Mouse (Mus musculus) liver, embryonic 13.5 days (tissue): Measurements from ENCODE around the gene Smtn. TPM values are rescaled to one million over a fixed set of nuclear protein-coding genes. Genes with fewer than 3 reads are reported as not detected.

Experiments
- ATAC-seq: fragments of 200-750 bp; cut with Nextera tagmentation; 2 replicates; pipeline ENCODE4 v1.8.0; 2017; ENCODE audit warnings: low read depth, mild to moderate bottlenecking, moderate number of reproducible peaks, moderate library complexity
- DNase-seq: peaks from one replicate; pipeline ENCODE4 v3.0.0; 2022
- H3K27ac ChIP-seq: fragments of 300-500 bp; sonication (generic); 2 replicates; pipeline ENCODE4 v1.5.1; 2015; ENCODE audit warnings: moderate library complexity, mild to moderate bottlenecking, inconsistent platforms
- H3K27me3 ChIP-seq: fragments of 300-500 bp; sonication (generic); 2 replicates; pipeline ENCODE4 v1.6.1; 2015; ENCODE audit warnings: mild to moderate bottlenecking, inconsistent platforms
- H3K36me3 ChIP-seq: fragments of 300-500 bp; sonication (generic); 2 replicates; pipeline ENCODE4 v1.6.1; 2015; ENCODE audit warnings: mild to moderate bottlenecking, inconsistent platforms
- H3K4me1 ChIP-seq: fragments of 300-500 bp; sonication (generic); replicated peaks from 2 replicates; pipeline ENCODE4 v1.6.1; 2015; ENCODE audit warnings: inconsistent platforms
- H3K4me2 ChIP-seq: fragments of 300-500 bp; sonication (generic); 2 replicates; pipeline ENCODE4 v1.6.1; 2015; ENCODE audit warnings: inconsistent platforms, mild to moderate bottlenecking, moderate library complexity
- H3K4me3 ChIP-seq: fragments of 300-500 bp; sonication (generic); replicated peaks from 2 replicates; pipeline ENCODE4 v1.5.1; 2015; ENCODE audit warnings: mild to moderate bottlenecking, inconsistent platforms
- H3K9ac ChIP-seq: fragments of 300-500 bp; sonication (generic); 2 replicates; pipeline ENCODE4 v1.6.1; 2015; ENCODE audit warnings: mild to moderate bottlenecking, inconsistent platforms
- H3K9me3 ChIP-seq: fragments of 300-500 bp; sonication (generic); replicated peaks from 2 replicates; pipeline ENCODE4 v1.6.1; 2016; ENCODE audit warnings: inconsistent platforms
- WGBS: fragments of 180-500 bp; shearing (Covaris S2); methylation state at CpG from one replicate; pipeline ENCODE4 v1.1.7; 2015; ENCODE audit not compliant: insufficient replicate concordance; 5-methylcytosine and 5-hydroxymethylcytosine counted together
- polyA plus RNA-seq: library from polyadenylated mRNA; unstranded; fragments of >200 nt; fragmentation: Nextera tagmentation; extraction: Ambion mirVana; gene quantifications from 2 replicates; pipeline ENCODE4 v1.2.1, GENCODE M21; 2015

Smtn gene
- polyA plus RNA-seq, 1 experiment from 2014 or later: 10.5 TPM

DNA sequence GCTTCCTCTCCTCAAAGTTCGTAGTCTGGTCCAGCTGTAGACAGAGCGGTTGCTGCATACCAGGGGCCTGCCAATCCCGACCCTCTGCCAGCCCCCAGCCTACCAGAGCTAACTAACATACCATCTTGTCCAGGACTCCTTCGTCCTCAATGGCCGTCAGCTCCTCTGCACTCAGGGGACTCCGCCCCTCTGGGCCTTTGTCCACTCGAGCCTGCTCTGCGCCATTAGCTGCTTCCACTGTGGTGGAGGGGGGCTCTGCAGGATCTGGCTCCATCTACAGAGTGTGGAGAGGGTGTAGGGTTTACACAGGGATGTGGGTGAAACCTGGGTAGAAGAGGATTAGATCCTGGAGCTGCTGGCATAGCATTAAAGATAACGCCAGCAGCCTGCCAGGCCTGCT, 14.2 kb downstream of the Smtn start:
- DNase-seq (no peak), ATAC-seq (no peak; the same call in 1 of the 2 replicates)
- Histone ChIP-seq H3K27ac (no peak overlapping the region), H3K9ac (no peak overlapping the region), H3K27me3 (no peaks in the 10 kb centered on the region), H3K36me3 (peaks cover 69% of the 10 kb centered on the region), H3K4me1 (no peaks in the 10 kb centered on the region), H3K4me3 (no peak overlapping the region), H3K4me2 (no peak overlapping the region), H3K9me3 (no peaks in the 10 kb centered on the region)
- WGBS: 79% methylated on average over 9 of the region's 9 CpGs

DNA sequence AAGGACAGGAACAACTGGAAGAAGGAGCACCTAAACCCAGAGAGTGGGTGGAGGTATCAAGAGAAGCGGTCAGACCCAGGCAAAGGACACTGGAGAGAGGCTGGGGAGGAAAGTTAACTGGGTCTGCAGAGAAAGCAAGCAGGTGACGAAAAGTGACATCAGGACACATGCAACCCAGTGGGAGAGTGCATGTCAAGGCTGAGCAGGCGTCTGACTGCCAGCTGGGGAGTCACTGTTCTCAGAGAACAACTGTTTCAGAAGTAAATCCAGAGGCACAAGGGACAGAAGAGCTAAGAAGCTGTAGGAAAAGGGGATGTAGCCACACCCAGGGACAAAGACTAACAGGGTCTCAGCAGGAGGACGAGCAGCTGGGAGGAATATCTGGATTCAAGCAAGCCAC, 14.9 kb downstream of the Smtn start:
- no peak overlapping the region for H3K4me2 ChIP-seq
- 61% methylated on average over 4 of the region's 4 CpGs for WGBS

DNA sequence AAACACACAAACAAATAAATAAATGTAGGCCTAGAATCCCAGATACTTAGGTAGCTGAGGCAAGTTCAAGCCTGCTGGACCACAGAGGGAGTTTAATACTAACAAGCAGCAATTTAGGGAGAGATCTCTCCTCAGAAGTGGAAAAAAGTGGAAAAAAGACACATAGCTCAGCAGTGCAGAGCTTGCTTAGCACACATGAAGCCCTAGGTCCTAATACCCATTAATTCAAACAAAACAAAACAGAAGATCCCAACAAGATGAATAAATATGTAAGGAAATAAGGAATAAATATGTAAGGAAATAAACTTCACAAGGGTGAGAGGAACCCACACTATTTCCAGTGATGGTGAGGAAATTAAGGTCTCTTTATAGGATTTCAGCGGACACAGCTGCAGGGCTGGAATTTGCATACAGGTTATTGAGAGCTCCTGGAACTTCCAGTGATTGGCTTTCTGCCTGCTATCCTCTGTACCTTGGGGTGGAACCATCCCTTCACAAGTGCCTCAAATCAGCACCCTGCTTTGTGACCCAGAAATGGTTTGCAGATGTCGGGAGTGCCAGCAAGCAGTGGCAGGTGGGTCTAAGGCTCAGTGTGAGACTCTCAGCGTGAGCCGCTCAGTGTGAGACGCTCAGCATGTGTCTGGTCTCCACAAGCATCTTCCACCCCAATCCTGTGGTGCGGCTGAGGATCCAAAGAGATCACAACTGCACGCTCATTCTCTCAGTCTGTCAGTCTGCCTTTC, 16.4 kb downstream of the Smtn start:
- peaks cover 59% of the 10 kb centered on the region for H3K36me3 ChIP-seq
- H3K9me3 ChIP-seq: no peaks in the 10 kb centered on the region
- 0 out of 2 replicates have a peak, but pooled peaks cover 4% of the 10 kb centered on the region for H3K27me3 ChIP-seq
- H3K27ac ChIP-seq: no peak overlapping the region
- H3K4me1 ChIP-seq: no peaks in the 10 kb centered on the region
- no peak overlapping the region for H3K9ac ChIP-seq
- DNase-seq (no peak), ATAC-seq (no peak)
- H3K4me3 ChIP-seq: no peak overlapping the region
- H3K4me2 ChIP-seq: no peak overlapping the region
- 87% methylated on average over 7 of the region's 7 CpGs for WGBS

More for the DNA sequence above, 14.9 kb downstream of the Smtn start:
- Histone ChIP-seq H3K36me3 (peaks cover 67% of the 10 kb centered on the region), H3K4me3 (no peak overlapping the region), H3K9me3 (no peaks in the 10 kb centered on the region), H3K27me3 (no peaks in the 10 kb centered on the region), H3K27ac (no peak overlapping the region), H3K9ac (no peak overlapping the region), H3K4me1 (no peaks in the 10 kb centered on the region)
- DNase-seq: no peak
- ATAC-seq: no peak

DNA sequence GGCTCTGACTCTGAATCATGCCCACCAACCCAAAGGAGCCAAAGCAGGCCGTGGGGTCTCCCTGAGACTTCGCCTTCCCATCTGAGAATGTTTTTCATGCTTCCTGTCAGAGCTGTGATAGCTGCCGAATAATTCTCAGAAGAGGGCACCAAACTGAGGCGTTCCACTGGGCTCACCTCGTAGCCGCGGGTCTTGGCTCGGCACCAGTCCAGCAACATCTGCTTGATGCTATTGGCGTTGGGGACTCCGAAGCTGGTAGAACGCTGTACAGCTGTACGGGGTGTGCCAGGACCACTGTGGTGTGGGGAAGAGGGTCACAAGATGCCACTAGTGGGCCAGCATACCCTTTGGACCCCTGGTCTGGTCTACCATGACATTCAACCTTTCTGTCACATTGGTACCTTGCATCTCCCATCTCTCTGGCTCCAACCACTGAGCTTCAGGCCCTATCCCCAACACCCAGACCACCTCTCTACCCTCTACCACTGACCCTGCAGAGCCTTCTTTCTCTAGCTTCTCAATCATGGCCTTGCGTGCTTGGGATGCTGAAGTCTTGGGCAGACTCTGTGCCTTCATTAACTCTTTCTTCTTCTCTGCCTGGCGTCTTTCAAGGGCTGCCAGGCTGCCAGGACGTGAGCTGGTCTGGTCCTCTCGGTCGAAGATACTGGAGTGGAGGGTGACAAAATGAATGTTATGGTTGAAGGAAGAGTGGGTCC, 18.0 kb downstream of the Smtn start:
- Histone ChIP-seq H3K36me3 (peaks cover 46% of the 10 kb centered on the region), H3K4me3 (no peak overlapping the region), H3K9ac (no peak overlapping the region), H3K9me3 (no peaks in the 10 kb centered on the region), H3K4me1 (peaks cover 7% of the 10 kb centered on the region), H3K4me2 (no peak overlapping the region), H3K27ac (no peak overlapping the region), H3K27me3 (peaks cover 18% of the 10 kb centered on the region)
- no peak for ATAC-seq
- 81% methylated on average over 17 of the region's 17 CpGs for WGBS
- DNase-seq: no peak

DNA sequence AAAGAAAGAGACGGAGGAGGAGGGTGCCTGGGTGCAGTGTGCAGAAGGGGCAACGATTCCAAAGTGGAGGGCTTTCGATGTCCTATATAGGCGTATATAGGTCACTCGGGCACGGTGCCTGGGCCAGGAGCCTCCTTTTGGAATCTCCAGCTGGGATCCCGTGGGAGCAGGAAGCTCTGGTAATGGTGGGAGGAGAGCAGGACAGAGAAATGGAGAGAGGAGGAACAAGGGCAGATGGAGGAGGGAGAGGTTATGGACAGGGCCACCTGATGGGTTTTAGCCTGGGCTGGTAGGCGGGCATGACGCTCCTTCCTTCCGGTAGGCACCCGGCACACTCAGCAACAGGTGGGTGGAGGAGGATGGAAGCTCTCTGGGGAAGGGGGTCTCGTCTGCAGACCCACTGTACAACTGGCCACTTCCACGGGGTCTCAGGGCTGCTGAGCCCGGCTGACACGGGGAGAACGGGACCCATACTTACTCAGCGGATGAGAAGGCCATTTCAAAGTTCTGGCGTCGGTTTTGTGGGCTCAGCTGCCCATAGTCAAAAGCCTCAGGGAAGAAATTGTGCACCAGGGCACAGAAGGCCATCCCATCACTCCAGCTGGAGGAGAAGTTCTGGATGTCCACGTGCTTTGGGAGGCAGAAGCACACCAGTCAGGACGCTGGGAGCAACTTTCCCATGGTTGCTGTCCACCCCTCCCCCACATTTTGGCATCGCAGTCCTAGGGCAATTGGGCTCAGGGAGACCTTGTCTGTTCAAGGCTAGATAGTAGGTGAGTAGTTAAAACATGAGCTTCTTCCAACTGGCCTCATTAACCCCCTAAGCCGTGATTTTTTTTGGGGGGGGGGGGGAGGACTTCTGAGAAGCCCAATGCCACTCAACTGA, 18.8 kb downstream of the Smtn start:
- peaks cover 26% of the 10 kb centered on the region for H3K27me3 ChIP-seq
- ATAC-seq (no peak), DNase-seq (no peak)
- peaks cover 15% of the 10 kb centered on the region for H3K4me1 ChIP-seq
- H3K27ac ChIP-seq: no peak overlapping the region
- no peak overlapping the region for H3K9ac ChIP-seq
- H3K4me3 ChIP-seq: no peak overlapping the region
- H3K9me3 ChIP-seq: no peaks in the 10 kb centered on the region
- peaks cover 39% of the 10 kb centered on the region for H3K36me3 ChIP-seq
- 73% methylated on average over 23 of the region's 23 CpGs for WGBS
- no peak overlapping the region for H3K4me2 ChIP-seq

DNA sequence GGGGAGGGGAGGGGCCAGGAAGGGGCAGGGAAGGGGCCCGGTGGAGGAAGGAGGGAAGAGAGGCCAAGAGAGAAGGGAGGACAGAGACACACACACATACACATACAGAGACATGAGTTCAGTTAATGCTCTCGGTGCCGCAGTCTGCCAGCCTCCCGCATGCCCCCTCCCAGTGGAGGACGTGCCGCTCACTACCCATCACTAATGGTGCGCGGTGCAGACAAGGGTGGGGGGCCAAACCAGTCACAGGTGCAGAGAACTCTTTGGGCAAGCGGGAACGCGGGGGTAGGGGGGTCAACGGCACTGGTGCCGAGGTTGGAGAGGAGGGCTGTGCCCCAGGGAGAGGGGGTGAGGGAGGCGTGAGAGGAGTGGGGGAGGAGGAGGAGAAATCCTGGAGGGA, 19.5 kb downstream of the Smtn start:
- DNase-seq: no peak
- H3K4me2 ChIP-seq: no peak overlapping the region
- H3K9me3 ChIP-seq: no peaks in the 10 kb centered on the region
- H3K36me3 ChIP-seq: peaks cover 39% of the 10 kb centered on the region
- 81% methylated on average over 14 of the region's 14 CpGs for WGBS
- H3K27ac ChIP-seq: no peak overlapping the region
- no peak overlapping the region for H3K9ac ChIP-seq
- ATAC-seq: no peak
- H3K4me1 ChIP-seq: peaks cover 15% of the 10 kb centered on the region
- H3K27me3 ChIP-seq: peaks cover 33% of the 10 kb centered on the region
- H3K4me3 ChIP-seq: no peak overlapping the region

DNA sequence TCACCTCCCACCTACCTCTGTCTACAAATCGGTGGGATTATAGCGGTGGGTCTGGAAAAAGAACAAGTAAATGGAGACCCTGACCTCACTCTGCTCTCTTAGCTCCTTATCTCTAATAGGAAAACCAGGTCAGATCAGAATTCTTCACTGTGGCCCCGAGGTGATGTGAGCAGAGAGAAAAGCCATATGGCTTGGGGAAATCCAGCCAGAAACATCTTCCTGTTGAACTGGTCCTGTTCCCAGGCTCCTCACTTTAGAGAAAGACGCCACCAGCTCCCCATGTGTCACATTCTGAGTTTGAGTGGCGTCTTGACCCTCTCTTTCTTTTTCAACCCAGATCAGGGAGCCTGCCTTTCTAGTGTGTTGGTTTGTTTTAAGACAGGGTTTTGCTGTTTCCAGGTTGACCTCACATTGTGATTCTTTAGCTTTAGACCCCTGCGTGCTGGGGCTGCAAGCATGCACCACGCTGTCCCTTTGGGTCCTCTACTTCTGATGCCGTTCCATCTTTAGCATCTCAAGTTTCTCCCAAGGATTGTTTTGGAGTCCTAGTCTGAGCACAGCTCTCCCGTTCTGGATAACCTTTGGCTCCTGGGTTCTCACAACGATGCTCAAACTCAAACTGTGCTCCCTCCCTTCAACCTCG, 20.5 kb downstream of the Smtn start:
- H3K4me2 ChIP-seq: no peak overlapping the region
- ATAC-seq: no peak
- 66% methylated on average over 11 of the region's 11 CpGs for WGBS
- DNase-seq: no peak
- H3K36me3 ChIP-seq: peaks cover 33% of the 10 kb centered on the region
- H3K9me3 ChIP-seq: no peaks in the 10 kb centered on the region
- no peak overlapping the region for H3K9ac ChIP-seq
- H3K4me1 ChIP-seq: peaks cover 20% of the 10 kb centered on the region
- no peak overlapping the region for H3K4me3 ChIP-seq
- peaks cover 43% of the 10 kb centered on the region for H3K27me3 ChIP-seq
- H3K27ac ChIP-seq: no peak overlapping the region

DNA sequence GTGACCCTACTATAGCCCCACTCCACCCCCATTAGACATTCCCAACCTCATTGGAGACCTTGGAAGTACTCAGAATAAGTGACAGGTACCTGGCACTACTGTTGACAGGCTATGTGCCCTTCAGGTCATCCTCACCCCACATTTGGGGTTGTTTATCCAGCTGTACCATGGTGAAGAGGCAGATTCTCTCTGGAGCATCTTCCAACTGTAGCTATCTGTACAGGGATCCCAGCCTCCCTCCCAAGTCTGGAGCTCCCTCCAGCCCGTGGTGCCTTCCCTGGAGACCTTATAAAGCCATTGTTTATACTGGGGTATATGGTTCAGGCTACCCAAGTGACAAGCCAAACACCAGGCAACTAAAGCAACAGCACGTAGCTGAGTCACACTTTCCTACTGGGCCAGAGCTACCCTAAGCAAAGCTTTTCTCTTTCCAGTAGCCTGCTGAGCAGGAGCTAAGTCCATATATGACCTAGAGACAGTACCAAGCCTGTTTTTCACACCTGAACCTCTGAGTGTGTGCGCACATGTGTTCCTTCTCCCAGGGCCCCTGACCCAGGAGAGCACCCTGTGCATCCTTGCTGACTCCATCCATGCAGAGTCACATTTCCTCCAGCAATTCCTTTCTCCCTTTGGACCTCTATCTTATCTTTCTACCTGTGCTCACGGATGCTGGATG, 21.2 kb downstream of the Smtn start:
- Histone ChIP-seq H3K4me2 (no peak overlapping the region), H3K9me3 (no peaks in the 10 kb centered on the region), H3K9ac (no peak overlapping the region), H3K27ac (no peak overlapping the region), H3K27me3 (peaks cover 45% of the 10 kb centered on the region), H3K4me1 (peaks cover 26% of the 10 kb centered on the region), H3K36me3 (peaks cover 26% of the 10 kb centered on the region), H3K4me3 (no peak overlapping the region)
- no peak for DNase-seq
- 55% methylated on average over 4 of the region's 4 CpGs for WGBS
- no peak for ATAC-seq

DNA sequence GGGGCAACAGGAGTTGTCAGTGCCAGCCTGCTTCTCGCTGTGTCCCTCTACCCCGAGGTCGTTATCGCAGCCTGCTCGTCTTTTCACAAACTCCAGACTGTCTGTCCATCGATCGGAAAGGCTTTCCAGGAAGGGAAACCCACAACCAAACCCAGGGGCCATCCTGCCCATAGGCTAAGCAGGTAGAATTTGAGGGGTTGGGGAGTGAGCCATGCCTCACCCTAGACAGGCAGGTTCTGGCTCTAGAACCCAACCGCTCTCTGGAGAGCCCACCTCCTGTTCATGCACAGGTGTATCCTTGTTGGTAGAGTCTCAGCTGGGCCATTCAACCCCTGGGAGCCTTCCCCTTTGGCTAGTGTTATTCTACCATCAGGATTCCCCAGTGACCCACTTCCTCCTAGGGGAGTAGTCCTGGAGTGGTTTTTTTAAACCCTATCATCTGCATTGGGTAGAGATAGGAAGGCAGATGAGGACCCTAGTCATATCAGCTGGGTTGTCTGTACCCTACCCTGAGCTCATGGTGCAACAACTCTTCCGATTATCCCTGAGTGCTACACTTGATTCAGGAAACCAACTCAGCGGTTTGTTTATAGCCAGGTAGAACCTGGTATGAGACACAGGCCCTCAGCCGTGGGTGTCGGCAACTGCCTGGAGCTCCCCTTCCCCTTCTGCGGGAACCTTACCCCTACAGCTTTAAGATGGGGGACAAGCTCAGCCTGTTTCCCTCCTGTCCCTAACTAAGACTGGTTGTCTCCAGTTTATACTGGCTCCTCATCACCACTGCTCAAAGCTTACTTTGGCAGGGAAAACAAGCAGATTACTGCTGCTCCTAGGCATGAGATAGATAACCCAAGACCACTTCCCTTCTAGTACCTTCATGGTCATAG, 22.3 kb downstream of the Smtn start:
- DNase-seq: no peak
- no peak overlapping the region for H3K27ac ChIP-seq
- peak overlapping the region; percentile 53 for H3K4me2 ChIP-seq
- H3K27me3 ChIP-seq: peaks cover 45% of the 10 kb centered on the region
- H3K9me3 ChIP-seq: no peaks in the 10 kb centered on the region
- peaks cover 31% of the 10 kb centered on the region for H3K4me1 ChIP-seq
- peaks cover 23% of the 10 kb centered on the region for H3K36me3 ChIP-seq
- 36% methylated on average over 13 of the region's 13 CpGs for WGBS
- peak overlapping the region; percentile 26; the same call in 1 of the 2 replicates for H3K4me3 ChIP-seq
- H3K9ac ChIP-seq: no peak overlapping the region
- no peak for ATAC-seq
